Mouse (Mus musculus) lung, adult 18-20 months (tissue): ENCODE measurements around the gene Fam78b.

Experiments
- DNase-seq, 2 experiments: peaks; one replicate each; pipeline ENCODE4 v3.0.0; 2022; ENCODE audit warnings: mixed read lengths in 2 of 2

The Fam78b gene

DNA sequence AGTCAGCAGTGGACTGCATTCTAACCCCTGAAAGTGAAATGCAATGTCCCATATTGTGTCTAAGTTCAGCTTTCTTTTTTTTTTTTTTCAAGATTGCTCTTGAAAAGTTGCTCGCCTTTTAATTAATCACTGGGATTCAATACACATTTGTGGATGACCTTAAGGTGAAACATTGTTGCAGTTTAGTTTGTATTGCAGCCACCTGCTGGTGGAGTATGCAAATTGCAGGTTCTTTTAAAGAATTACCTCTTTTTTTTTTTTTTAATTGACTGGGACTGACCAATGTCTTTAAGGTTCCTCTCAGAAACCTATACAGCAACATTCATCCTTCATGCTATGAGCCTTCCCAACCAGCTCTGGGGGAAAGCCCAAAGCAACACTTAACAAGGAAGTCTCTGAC lies 33.2 kb downstream of the Fam78b start:
- DNase-seq, result no peak

DNA sequence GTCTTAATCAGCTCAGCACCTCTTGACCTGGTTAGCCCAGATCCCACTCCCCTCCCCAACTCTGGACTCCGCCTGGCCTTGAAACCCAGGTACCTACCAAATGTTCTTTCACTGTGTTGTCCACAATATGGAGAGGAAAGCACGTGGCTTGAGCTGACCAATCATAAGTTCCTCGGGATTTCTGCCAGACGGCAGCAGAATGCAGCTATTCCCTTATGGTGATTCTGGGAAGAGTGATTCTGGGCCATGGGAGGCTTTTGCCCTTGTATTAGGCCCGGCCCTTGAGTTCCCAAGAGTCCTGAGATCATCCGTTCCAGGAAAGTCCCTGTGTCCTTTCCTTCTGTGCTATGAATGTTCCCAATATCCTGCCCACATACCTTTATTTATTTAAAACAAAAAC lies 41.3 kb downstream of the Fam78b start:
- no peak for DNase-seq

DNA sequence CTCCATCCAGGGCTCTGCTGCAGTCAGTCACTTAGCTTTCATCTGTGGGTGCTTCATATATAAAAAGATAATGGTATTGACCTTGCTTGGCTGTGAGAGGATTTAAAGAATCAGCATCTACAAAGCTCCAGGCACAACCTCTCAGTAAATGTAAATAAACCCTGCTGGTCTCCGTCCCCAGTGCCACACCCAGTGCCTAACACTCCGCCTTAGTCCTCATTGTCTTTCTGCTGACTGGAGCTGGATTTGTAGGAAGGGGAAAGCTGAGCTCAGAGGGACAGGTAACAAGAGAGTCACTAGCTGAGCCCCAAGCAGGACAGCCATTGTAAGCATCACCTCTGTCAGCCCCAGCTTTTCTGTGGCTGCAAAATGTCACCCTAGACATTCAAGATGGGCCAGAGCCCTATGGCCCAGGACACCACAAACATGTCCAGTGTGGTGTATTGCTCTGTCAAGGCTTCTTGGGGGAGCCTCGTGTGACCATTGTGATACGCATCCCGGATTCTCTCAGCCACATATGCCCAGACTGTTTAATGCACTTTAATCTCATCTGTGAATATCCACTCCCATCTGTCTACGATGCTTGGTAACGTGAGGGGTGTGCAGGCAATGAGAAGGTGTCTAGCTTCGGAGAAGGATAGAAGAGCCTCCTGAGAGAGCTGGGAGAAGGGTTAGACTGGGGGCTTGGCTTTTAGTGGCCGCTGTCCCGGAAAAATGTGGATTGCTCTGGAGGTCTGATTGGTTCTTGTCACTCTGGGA lies 45.1 kb downstream of the Fam78b start:
- no peak for DNase-seq

DNA sequence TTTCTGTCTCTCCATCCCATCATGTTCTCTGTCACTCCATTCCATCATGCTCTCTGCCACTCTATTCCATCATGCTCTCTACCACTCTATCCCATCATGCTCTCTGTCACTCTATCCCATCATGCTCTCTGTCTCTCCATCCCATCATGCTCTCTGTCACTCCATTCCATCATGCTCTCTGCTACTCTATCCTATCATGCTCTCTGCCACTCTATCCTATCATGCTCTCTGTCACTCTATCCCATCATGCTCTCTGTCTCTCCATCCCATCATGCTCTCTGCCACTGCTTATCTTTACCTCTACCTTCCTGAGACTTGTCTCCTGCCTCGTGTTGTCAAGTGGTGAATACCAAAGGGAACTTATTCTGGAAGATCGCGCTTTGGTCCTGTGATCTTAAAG lies 49.6 kb downstream of the Fam78b start:
- DNase-seq, result no peak

DNA sequence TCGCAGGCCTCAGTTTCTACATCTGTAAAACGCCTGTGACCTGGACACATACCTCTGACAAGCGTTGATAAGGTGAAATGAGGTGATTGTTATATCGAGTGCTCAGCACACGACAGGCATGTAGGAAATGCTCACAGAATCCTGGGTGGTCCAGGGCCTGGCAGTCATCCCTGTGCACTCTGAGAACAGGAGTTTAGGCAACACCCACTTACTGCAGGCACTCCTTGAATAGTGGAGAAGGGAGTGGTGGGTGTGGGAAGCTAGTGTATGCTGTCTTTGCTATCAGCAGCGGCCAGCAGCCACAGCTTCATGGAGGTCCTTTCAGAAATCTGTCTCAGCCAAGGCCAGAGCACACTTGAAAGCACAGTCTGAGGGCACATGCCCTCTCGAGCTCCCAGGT lies 52.8 kb downstream of the Fam78b start:
- DNase-seq, result peak in 1 of 2 experiments; percentile 10

DNA sequence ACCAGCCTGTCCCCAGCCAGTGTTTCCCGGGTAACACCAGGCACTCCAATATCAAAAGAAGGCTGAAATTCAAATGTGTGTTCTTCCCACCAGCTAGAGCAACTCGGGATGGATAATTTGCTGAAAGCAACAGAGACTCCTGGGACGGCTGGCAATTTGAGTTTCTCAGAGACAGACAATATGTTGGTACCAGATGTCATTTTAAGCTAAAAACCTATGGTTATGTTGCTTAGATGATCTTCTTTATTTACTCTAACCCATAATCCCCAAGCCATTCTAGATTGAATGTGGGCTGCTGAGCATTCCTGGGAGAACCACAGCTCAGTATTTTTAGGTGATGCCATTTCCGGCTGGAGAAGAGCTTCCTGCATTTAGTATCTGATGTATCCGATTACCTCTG lies 56.3 kb downstream of the Fam78b start:
- DNase-seq, result no peak

DNA sequence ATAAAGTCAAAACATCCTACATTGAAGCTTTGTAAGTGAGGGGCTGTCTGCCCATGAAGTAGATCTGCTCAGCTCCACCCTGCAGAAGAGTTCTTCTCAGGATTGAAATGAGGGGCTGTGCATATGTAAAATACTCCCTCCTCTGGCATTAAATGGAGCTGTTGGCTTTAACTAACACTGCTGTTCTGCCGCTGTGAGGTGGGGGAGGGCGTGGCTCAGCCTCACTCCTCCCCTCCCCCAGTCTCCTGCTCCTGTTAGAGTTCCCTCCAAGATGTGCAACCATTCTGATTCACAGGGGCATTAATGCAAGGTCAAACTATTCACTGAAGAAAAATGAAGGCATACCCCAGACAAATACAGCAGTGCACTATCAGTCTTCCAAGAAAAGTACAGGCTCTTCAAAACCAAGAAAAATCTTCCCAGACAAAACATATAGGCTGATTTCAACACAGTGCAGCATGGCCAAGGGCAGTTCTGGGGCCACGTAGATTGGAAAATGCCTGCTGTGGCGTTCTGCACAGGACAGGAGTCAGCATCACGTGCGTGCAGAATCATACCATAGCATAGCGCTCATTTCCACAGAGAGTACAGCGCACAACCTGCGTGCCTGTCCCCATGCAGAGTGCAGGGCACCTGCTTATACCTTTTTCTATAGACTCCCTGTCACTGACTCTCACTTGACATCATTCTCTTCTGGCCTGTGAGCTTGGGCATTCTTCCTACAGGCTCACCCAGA lies 58.5 kb downstream of the Fam78b start:
- no peak for DNase-seq

DNA sequence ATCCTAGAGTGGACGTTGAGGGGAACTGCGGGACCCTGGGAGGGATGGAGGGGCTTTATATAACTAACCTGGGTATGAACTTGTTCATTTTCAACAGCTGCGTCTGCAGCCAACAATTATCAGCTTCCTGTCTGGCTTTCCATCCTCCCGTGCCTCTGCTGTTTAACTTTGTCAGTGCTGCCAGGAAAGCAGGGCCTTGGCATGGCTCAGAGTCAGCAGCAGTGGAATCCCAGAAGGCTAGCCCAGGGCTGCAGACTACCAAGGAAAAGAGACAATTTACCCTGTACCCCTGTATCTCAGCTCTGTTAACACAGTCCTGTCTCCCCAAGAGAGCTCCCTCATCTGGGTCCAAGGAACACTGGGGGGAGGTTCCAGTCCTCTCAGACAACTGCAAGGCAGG lies 62.8 kb downstream of the Fam78b start:
- peak; percentile 22 for DNase-seq

DNA sequence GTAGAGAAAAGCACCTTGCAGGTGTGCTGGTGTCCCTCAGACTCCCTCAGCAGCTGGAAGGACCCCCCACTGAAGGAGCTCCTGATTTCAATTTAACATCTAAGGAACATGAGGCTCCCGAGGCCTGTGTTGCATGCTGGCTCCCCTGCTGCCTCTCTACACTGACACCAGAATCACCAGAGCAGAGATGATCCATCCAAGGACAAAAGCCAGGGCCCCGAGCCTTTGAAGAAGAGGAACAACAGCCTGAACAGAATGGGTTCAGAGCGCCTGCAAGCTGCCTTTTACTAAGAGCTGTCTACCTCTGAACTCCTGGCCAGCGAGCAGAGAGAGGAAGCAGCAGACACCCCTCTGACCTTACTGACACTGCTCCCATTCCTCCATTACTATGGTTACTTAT lies 64.3 kb downstream of the Fam78b start:
- DNase-seq, result no peak

DNA sequence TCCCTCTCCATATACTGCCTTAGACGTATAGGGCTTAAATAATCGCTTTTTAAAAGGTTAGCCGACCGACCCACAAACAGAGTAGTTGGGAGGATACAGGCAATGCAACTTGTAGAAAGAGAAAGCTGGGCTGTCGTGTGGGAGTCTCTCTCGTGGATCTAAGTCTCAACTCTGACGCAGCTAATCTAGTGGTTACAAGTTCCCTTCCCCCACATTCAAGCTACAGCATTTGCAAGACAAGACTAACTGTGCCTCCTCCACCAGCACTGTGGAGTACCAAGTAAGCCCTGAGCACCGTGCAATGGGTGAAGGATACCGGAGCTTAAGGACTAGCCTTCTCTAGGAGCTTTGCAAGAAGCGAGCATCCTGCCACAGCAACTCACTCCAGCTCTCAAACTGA lies 64.8 kb downstream of the Fam78b start:
- no peak for DNase-seq

DNA sequence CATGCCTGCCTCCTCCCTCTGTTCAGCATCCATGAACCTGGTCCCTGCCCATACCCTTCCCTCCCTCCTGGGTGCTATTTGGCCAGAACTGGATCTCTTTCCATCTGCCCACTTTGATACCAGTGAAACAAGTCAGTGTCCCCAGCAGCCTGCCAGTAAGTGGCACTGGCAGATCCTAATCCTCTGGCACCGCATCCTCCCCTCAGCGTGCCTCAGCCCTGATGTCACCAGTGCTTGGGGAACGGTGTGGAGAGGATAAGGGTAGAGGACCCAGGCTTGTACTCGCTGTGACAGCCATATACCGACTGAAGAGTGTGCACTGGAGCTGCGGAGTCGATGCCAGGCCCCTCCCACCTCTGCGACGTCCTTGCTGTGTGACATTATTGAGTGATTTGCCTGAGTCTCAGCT lies 65.7 kb downstream of the Fam78b start:
- DNase-seq, result peak in 1 of 2 experiments; percentile 12

DNA sequence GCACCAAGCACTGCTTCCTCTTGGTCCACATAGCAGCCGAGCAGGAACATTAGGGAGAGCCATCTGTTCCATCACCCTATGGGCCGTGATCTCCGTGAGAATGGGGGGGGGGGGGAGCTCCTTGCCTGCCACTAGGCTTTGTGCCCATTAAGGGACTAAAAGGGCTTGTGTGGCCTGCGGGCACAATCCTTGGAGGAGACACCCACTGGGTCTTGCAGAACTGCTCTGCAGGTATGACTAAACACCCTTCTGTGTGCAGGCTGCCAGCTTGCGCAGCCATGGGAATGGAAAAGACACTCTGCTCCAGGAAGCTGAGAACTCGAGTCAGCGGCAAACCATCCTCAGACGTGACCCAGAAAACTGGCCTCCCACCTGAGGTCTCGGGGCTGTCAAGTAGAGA lies 68.5 kb downstream of the Fam78b start:
- DNase-seq, result no peak

DNA sequence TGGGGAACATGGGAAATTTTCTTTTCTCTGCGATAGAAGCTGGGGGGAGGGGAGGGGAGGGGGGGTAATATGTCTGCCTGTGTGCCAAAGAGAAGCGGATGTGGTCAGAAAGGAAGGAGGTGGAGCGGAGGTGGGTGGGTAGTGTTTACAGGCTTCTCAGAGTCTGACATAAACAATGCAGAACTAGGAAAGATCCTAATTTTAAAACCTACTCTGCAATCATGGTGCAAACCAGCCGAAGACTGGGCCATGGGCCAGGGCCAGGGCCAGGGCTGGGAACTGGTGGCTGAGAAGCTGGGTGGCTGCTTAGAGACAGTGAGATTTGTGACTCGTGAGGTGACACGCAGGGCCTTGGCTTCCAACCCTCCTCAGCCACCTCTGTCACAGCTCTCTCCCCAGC lies 69.1 kb downstream of the Fam78b start:
- DNase-seq, result peak; percentile 71 to 82

DNA sequence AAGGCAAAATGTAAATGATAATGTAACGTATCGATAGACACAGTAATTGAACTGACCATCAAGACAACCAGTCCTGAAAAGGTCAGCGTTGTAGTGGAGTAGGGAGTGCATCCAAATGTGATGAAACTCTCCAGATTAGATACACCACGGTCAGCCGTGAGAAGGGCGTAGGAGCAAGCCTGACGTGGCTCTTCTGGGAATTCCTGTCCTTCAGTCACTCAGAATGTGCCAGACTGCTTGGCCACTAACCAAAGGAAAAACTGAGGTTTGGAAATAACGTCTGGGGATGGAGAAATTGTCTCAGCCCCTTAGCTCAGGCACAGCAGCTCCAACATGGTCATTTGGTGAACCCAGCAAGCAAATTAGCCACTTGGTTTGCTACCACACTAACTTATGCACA lies 74.5 kb downstream of the Fam78b start:
- peak in 1 of 2 experiments; percentile 19 for DNase-seq

DNA sequence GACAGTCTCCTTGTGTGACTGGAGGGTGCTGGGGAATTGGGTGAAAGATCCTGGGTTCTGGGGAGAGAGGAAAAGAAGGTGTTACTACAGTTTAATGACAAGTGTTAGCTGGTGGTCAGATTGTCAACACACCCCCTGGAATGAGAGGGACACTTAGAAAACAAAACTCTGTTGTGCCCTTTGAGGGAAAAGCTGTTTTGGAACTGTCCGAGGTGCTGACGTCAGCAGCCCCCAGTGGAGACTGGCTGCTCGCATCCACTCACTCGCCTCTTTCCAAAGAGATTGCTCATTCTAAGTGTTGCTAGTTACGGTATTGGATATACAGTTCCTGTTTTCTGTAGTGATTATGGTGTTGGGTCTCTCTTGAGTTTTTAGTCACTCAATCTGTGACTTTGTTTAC lies 78.3 kb downstream of the Fam78b start:
- no peak for DNase-seq

DNA sequence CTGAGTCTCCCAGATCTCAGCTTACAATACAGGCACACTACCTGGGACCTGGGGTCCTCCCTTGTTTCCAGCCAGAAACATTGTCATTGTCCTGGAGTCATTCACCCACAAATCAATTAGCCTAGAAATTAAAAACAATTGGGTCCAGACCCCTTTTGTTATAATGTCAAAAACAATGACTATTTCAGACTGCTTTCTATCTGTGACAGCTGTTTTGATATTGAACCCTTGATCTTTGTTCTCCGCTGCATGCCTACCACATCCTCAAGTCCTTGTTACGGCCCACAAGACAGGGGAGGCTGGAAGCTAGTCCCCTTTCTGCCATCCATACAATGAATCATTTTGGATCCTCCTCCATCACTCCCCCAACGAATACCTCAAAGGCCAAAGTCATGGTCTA lies 80.7 kb downstream of the Fam78b start:
- DNase-seq, result no peak

DNA sequence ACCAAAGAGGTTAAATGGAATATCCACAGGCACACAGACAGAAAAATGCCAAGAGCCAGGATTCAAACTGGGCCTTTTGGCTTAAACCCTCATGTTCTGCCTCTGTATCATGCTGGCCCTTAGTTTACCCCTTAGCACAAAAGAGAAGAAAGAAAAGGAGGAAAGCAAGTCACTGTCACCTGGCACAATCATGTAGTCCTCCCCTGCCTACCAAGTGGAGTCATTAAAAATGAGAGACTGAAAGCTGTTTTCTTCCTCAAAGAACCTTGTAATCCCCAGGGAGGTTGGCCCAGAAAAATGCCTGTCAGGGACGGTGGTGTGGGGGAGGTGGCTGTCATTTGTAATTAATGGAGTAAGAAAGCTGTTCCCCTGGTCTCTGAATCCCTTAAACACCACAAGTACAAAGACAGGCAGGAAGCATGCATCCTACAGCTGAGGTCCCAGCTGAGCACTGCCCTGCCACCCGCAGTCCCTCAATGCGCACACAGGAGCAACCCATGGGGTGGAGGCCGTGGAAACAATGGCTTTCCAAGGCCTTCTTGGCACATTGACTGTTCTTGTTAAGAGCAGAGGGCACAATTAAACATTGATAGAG lies 81.4 kb downstream of the Fam78b start:
- DNase-seq, result no peak

DNA sequence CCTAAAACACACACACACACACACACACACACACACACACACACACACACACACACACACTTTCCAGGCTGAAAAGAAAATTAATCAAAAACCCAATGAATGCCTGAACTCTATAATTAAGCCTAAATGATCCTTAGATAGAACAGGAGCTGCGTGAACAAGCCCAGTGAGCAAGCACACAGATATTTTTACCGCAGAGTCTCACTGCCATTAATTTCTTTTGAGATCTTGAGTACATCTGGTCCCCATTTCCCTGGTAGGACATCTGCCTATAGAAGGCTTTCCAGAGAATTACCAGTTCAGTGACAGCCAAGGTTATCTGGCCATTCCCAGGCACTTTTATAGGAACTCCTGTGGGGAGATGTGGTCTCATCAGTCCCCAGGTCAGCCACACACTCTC lies 82.0 kb downstream of the Fam78b start:
- no peak for DNase-seq

DNA sequence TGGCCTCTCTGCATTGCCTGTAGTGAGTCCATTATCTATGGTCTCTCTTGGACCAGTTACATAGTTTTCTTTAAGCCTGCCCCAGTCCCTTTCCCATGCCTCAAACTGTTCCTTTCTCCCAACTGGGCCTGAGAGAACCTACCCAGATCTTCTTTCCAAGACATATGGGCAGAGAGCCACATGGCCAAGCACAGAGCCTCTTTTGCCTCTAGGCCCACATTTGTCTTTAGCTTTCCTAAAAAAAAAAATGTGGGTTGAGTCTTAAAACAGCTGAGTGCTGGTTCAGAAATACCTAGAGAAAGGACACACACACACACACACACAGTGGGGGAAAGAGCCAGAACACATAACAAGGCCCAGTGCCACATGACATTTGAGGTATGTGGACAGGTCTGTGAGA lies 83.1 kb downstream of the Fam78b start:
- DNase-seq, result no peak

DNA sequence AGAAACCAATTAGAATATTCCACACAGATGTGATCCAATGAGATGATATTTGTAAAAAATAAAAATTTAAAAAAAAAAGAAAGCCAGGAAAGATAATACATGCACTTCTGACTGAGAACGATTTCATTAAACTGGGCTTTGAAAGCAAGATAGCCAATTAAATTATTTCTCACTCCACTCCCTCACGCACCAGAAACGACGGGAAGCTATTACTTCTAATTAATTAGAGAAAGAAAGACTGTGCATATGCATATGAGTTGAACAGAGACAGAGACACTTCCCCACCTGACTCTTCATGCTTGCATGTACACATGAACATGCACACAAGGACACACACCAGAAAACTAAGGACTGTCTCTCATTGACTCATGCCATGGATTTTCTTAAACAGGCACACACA lies 84.2 kb downstream of the Fam78b start:
- no peak for DNase-seq

DNA sequence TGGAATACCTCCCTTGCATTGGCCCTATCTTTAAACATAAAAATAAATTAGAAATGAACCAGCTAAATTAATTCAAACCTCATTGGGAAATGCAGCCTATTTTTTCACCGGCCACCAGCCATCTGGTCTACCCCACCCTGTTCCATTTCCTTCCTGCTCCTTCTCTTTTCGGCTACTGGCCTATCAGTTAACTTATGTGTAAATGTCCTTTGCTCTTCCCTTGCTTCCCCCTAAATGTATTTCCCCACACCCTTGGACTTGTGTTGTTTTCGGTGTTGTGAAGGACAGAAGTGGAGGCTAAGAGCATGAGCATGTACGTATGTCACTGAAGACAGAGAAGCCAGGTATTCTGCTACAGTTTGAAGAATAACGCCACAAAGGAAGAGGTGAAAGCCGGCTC lies 89.2 kb downstream of the Fam78b start:
- no peak for DNase-seq

DNA sequence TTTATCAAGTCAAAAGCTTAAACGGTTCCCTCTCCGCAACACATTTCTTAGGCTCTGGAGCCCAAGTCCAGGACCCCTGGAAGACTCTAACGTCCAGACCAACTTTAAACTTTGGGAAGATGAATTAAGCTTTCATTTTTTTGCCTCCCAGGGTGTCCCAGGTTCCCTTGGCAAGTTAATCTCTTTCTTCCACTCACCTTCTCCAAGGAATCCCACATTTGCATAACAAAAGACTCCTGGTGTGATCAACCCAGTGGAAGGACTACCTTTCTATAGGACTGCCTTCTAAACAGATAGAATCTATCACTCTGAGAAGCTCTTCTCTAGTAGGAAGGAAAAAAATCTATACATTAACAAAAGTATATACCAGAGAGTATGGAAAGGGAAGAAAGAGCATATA lies 92.3 kb downstream of the Fam78b start:
- no peak for DNase-seq

DNA sequence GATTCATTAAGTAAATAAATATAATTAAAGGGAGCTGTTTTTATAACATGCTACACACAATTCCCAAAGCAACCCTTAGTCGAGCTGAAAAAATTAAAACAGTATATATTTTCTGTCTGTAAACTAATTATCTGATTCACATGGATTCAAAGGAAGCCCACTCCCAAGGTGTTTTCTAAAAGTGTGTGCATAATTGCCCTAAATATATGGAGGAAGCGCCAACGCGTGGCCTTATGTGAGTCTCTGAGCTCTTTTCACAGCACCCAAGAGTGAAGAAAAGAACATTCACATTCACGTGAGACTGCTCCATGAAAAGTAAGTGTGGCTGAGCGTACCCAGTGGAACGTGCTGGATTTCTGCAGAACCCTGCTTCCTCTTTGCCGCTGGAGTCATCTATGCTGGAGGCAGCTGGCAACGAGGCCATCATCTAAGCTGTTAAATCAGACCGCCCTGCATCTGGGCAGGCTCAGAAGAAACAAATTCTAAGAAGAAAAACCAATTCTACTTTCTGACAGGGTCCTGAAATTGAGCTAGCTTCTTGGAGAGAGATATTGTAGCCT lies 93.5 kb downstream of the Fam78b start:
- DNase-seq, result no peak

DNA sequence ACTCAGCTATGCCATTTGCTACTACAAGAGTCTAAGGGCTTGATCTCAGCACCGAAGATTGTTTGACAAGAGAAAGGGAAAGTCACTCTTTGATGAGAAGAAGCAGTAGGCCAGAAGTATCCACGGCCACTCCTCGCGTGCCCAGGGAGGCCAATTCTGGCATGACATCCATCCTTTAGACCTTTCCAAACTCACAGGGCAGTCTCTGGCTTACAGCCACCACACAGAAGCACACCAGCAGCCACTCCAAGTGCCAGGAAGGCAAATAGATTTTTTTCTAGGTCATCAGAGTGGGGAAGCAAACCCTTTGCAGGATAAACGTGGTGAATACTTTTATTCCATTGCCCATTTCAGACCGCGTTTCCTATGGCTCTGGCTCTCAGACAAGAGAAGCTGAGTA lies 97.5 kb downstream of the Fam78b start:
- DNase-seq, result no peak
